Mouse (Mus musculus) embryonic fibroblast, embryonic 13.5 days (primary cell): ENCODE data around the gene Susd3.

Experiments used
- CTCF ChIP-seq: IDR thresholded peaks from 2 replicates; pipeline ENCODE4 v1.5.1; 2011; ENCODE audit warnings: mild to moderate bottlenecking, control low read depth, low read length, moderate library complexity, borderline replicate concordance; ENCODE audit not compliant: insufficient read depth
- POLR2A ChIP-seq: IDR thresholded peaks from 2 replicates; pipeline ENCODE4 v1.6.1; 2011; ENCODE audit warnings: low read depth, mild to moderate bottlenecking, control low read depth, low read length, moderate library complexity

GRCm38 (mm10) chr13:49291398-49291797 lies 42.9 kb upstream of the Susd3 start:
- TF ChIP-seq CTCF (peak; percentile 1; the same call in 1 of the 2 replicates), POLR2A (no peak)
